Mouse (Mus musculus) heart, adult 2 months (tissue): ENCODE data around the gene Mast2. TPM values are rescaled to one million over a fixed set of nuclear protein-coding genes. Genes with fewer than 3 reads are reported as not detected.

Source experiments
- DNase-seq, 2 experiments: peaks; one replicate each; pipeline ENCODE4 v3.0.0; 2021
- H3K27ac ChIP-seq: fragments of 200-600 bp; 2 replicates; pipeline ENCODE4 v1.8.1; 2022
- H3K27me3 ChIP-seq: fragments of 200-500 bp; 2 replicates; pipeline ENCODE4 v1.6.1; 2012; ENCODE audit warnings: mild to moderate bottlenecking, low read length, inconsistent platforms, mixed read lengths; ENCODE audit not compliant: control insufficient read depth, insufficient read depth
- H3K36me3 ChIP-seq: fragments of 200-500 bp; 2 replicates; pipeline ENCODE4 v1.6.1; 2012; ENCODE audit warnings: low read length, inconsistent platforms; ENCODE audit not compliant: control insufficient read depth, insufficient read depth
- H3K4me1 ChIP-seq: fragments of 200-500 bp; 2 replicates; pipeline ENCODE4 v1.6.1; 2011; ENCODE audit warnings: low read length; ENCODE audit not compliant: control insufficient read depth, insufficient read depth
- H3K4me3 ChIP-seq: fragments of 200-600 bp; 2 replicates; pipeline ENCODE4 v1.8.1; 2022
- H3K79me2 ChIP-seq: fragments of 200-500 bp; replicated peaks from 2 replicates; pipeline ENCODE4 v1.6.1; 2012; ENCODE audit warnings: mild to moderate bottlenecking, inconsistent platforms, low read length, moderate library complexity, mixed read lengths; ENCODE audit not compliant: control insufficient read depth, insufficient read depth
- H3K9ac ChIP-seq: fragments of 200-500 bp; 2 replicates; pipeline ENCODE4 v1.6.1; 2012; ENCODE audit warnings: low read depth, mild to moderate bottlenecking, control low read depth, inconsistent platforms, low read length, mixed read lengths
- CTCF ChIP-seq: fragments of 200-600 bp; IDR thresholded peaks from 2 replicates; pipeline ENCODE4 v1.8.1; 2022; ENCODE audit warnings: antibody characterized with exemption, mild to moderate bottlenecking, moderate library complexity
- EP300 ChIP-seq: fragments of 200-500 bp; IDR thresholded peaks from 2 replicates; pipeline ENCODE4 v1.6.1; 2011; ENCODE audit warnings: low read depth, low read length, control low read depth; ENCODE audit not compliant: insufficient read depth
- POLR2A ChIP-seq: fragments of 200-500 bp; IDR thresholded peaks from 2 replicates; pipeline ENCODE4 v1.6.1; 2011; ENCODE audit warnings: mild to moderate bottlenecking, low read depth, low read length, control low read depth; ENCODE audit not compliant: insufficient read depth
- WGBS: fragments of 180-500 bp; shearing (Covaris S2); methylation state at CpG from one replicate; pipeline ENCODE4 v1.1.7; 2018; 5-methylcytosine and 5-hydroxymethylcytosine counted together
- intact Hi-C: fragments of 180-260 bp; cut with DNase I; formaldehyde crosslinking; loops from one replicate; pipeline ENCODE4 v1.15.1; 2025
- polyA plus RNA-seq: library from polyadenylated mRNA; depleted of rRNA; stranded (reverse); fragments of >200 nt; gene quantifications from 2 replicates; pipeline ENCODE4 v1.2.3, GENCODE M21; 2012
- total RNA-seq, 2 experiments: library from RNA; stranded (reverse); gene quantifications; 2 replicates each; pipeline ENCODE4 v1.2.3; 2021

Mast2 gene
- total and polyA plus RNA-seq, 3 experiments, result 108 to 144 (median 136) TPM

DNA sequence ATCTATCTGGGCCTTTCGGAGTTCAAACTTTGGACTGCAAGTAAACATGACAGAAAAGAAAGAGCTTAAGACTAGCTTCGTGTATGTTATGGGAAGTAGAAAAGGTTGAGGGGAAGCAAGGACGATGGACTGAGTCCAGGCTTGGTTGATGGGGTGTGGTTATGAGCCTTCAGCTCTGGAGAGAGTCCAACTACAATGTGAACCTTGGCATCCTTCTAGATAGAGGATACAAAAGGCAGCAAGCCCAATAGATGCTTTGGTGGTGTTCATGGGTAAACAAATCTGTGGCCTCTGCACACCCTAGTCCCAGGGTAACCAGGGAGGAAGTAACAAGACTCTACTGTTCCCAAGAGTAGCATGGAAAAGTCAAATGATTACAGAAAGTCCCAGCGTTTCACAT lies 28.5 kb upstream of the Mast2 start:
- H3K27ac ChIP-seq, result no peak overlapping the region; the same call in 1 of the 2 replicates
- peaks cover 4% of the 10 kb centered on the region for H3K4me1 ChIP-seq
- WGBS, result 30% methylated on average over 4 of the region's 4 CpGs
- H3K4me3 ChIP-seq, result no peak overlapping the region
- TF ChIP-seq CTCF (no peak), POLR2A (no peak), EP300 (no peak)
- no peak overlapping the region for H3K9ac ChIP-seq
- H3K79me2 ChIP-seq, result no peaks in the 10 kb centered on the region
- DNase-seq, result peak in 1 of 2 experiments; percentile 3
- no peaks in the 10 kb centered on the region for H3K27me3 ChIP-seq
- H3K36me3 ChIP-seq, result no peaks in the 10 kb centered on the region; the same call in 1 of the 2 replicates
- intact Hi-C loops, result no loop called here

- DNase-seq, result no peak
- TF ChIP-seq POLR2A (no peak), EP300 (no peak), CTCF (no peak)
- Histone ChIP-seq H3K36me3 (no peaks in the 10 kb centered on the region; the same call in 1 of the 2 replicates), H3K4me3 (no peak overlapping the region), H3K27ac (no peak overlapping the region; the same call in 1 of the 2 replicates), H3K9ac (no peak overlapping the region), H3K79me2 (no peaks in the 10 kb centered on the region), H3K27me3 (no peaks in the 10 kb centered on the region), H3K4me1 (peaks cover 4% of the 10 kb centered on the region)
- WGBS, result 55% methylated on average over 2 of the region's 2 CpGs
- intact Hi-C loops, result no loop called here
Observed at GRCm38 (mm10) chr4:116491886-116492285, 27.9 kb upstream of the Mast2 start.

DNA sequence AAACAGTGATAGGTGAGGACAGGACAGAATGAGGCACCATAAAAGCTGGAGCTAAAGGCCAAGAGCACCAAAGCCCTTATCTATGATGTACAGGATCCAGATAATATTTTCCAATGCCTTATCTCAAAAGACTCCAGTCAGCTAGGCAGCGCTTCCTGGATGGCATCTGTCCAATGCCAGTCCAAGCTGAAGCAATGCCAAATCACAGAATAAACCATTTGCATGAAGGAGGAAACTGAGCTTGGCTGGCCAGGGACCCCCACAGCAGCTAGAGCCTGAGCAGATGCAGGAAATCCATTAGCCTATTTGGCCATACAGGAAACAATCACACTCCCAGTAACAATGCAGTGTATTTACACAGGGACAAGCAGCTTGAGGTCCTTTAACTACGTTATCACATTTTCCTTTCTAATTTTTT lies 27.1 kb upstream of the Mast2 start:
- intact Hi-C loops, result no loop called here
- peak; percentile 24 to 47 for DNase-seq
- H3K4me1 ChIP-seq, result peaks cover 4% of the 10 kb centered on the region
- no peaks in the 10 kb centered on the region for H3K79me2 ChIP-seq
- no peak overlapping the region for H3K9ac ChIP-seq
- H3K36me3 ChIP-seq, result no peaks in the 10 kb centered on the region; the same call in 1 of the 2 replicates
- no peaks in the 10 kb centered on the region for H3K27me3 ChIP-seq
- 21% methylated on average over 2 of the region's 2 CpGs for WGBS
- no peak overlapping the region for H3K4me3 ChIP-seq
- no peak overlapping the region for H3K27ac ChIP-seq
- no peak for TF ChIP-seq POLR2A
- TF ChIP-seq EP300, result 0 out of 2 replicates have a peak, but pooled peaks have one; percentile 29

- intact Hi-C loops, result no loop called here
- H3K27ac ChIP-seq, result no peak overlapping the region
- H3K4me1 ChIP-seq, result no peaks in the 10 kb centered on the region
- TF ChIP-seq POLR2A (no peak), CTCF (no peak), EP300 (no peak)
- H3K79me2 ChIP-seq, result no peaks in the 10 kb centered on the region
- H3K27me3 ChIP-seq, result no peaks in the 10 kb centered on the region
- peak in 1 of 2 experiments; percentile 6 for DNase-seq
- no peak overlapping the region for H3K4me3 ChIP-seq
- no peaks in the 10 kb centered on the region for H3K36me3 ChIP-seq
- WGBS, result 24% methylated on average over 2 of the region's 2 CpGs
- H3K9ac ChIP-seq, result no peak overlapping the region
Observed at GRCm38 (mm10) chr4:116483476-116483875, 19.5 kb upstream of the Mast2 start.

DNA sequence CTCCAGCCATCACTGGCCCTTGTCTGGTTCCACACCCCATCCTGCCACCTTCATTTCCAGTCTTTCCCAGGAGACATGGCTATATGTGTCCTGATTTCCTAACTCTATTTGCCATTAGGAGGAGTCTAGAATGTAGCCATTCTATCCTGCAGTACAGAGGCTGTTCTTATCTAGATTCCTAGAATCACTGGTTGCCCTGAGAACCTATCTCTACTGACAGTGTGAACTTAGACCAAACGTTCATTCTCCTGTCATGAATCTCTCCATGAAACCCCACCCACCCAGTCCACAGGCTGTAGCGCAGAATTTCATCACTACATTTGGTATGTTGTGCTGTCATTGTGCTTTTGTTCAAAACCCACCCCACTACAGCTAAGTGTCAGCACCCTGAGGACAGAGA lies 17.3 kb upstream of the Mast2 start:
- Histone ChIP-seq H3K27ac (no peak overlapping the region), H3K79me2 (no peaks in the 10 kb centered on the region), H3K4me1 (no peaks in the 10 kb centered on the region), H3K4me3 (no peak overlapping the region), H3K9ac (no peak overlapping the region), H3K27me3 (no peaks in the 10 kb centered on the region), H3K36me3 (no peaks in the 10 kb centered on the region)
- no peak for DNase-seq
- no peak for TF ChIP-seq EP300
- TF ChIP-seq CTCF, result no peak
- no peak for TF ChIP-seq POLR2A
- intact Hi-C loops, result no loop called here
- WGBS, result 63% methylated on average over 2 of the region's 2 CpGs

GRCm38 (mm10) chr4:116463231-116464125 lies 505 bp downstream of the Mast2 start:
- intact Hi-C loops, result loop anchor here (5.0 kb wide), 1 partner anchor 94 kb away; the partner anchor contains the start of genes Gpbp1l1 and Tmem69
- Histone ChIP-seq H3K27ac (peak overlapping the region; percentile 79), H3K79me2 (no peaks in the 10 kb centered on the region), H3K4me3 (peak overlapping the region; percentile 86), H3K36me3 (peaks cover 2% of the 10 kb centered on the region; the same call in 1 of the 2 replicates), H3K4me1 (peaks cover 5% of the 10 kb centered on the region), H3K27me3 (no peaks in the 10 kb centered on the region), H3K9ac (peak overlapping the region; percentile 95)
- DNase-seq, result no peak
- WGBS, result under 1% methylated on average over 65 of the region's 74 CpGs
- no peak for TF ChIP-seq POLR2A
- peak; percentile 25; the same call in 1 of the 2 replicates for TF ChIP-seq CTCF
- no peak for TF ChIP-seq EP300
